Mouse (Mus musculus) neural tube, postnatal 0 days (tissue): ENCODE data around the gene Pnp2. TPM values are rescaled to one million over a fixed set of nuclear protein-coding genes. Genes with fewer than 3 reads are reported as not detected.

Source experiments
- polyA plus RNA-seq: library from polyadenylated mRNA; unstranded; fragments of >200 nt; fragmentation: Nextera tagmentation; extraction: Ambion mirVana; gene quantifications from 2 replicates; pipeline ENCODE4 v1.2.1, GENCODE M21; 2015

Gene Pnp2
- polyA plus RNA-seq = 1.1 and 1.5 TPM in 2 replicates

GRCm38 (mm10) chr14:50955942-50956508 is at the start of gene Pnp2:
Gene Pnp2, plus strand, starts transcription at chr14:50955992.

GRCm38 (mm10) chr14:50924281-50925064 is 31.3 kb upstream of the Pnp2 start, which contains the start of the genes Osgep and Apex1:
Gene Osgep, minus strand, starts transcription at chr14:50924893.
Gene Apex1, plus strand, starts transcription at chr14:50924968.

GRCm38 (mm10) chr14:50930754-50931492 is 24.9 kb upstream of the Pnp2 start, which contains the start of the genes Pip4p1 and Pnp:
Gene Pip4p1, minus strand, starts transcription at chr14:50930856.
Gene Pnp, plus strand, starts transcription at chr14:50931082.

DNA sequence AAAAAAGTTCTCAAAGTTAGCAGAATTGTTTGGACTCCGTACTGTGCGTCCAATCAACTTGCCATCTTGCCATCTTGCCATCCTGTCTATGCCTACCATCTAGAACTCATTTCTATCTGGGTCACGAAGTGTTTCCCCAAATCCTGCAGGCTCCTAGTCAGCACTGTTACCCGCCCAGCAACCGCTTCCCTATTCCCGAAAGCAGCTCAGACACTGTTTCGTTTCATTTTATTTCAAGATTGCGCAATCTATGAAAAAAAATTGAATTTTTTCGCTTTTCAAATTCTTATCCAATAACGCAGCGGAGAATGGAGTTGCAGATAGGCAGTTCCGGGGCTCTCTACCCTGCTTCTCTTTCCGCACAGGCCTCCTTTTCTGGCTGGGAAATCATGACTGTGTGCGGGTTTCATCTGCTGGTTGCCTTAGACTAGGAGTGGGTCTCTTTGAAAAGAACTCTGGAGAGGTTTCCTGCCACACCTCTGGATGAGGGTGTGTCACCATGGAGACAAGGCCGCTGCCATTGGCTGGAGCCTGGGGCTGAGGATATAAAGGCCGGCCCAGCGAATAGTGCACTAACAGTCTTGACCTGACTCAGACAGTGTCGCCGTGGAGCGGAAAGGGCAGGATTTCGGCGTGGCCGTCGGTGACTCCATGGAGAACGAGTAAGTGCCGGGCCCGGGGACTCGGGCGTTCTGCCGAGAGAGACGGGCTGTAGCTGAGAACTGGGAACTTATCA is 11.7 kb upstream of the Pnp2 start, which contains the start of gene Gm49342:
Gm49342 (plus strand) TSS at position 586 of the 736 bp plus-strand sequence.

DNA sequence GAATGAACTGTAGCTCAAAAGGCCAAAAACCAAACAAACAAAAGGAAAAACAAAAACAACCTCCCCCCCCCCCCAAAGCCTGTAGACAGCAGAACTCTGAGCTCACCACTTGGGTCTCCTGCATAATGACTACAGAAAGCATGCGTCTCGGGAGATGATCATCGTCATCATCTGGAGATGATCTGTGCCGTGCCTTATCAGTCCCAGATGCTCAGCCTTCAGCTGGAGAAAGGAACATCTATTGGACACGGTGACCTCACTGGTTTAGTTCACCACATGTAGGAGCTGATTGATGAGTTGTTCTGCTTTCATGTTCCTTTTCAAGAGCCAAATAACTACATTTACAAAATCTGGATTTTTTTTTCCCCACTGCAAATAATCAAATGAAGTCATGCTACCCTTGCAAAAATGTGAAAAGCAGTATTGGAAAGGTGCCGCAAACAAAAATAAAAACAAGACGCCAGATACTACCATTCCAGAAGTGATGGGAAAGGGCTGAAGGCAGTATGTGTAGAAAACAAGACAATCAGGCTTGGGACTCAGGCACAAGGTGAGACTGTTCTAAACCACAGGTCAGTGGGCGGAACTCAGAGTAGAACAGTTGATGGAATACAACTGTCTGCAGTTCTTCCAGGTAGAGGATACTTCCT is 51.5 kb downstream of the Pnp2 start, which contains the start of gene Rnase10:
Rnase10 (plus strand) TSS at position 600 of the 650 bp plus-strand sequence.

Other genes with a start within 250 kb of the Pnp2 start
- not detected in 2 replicates for gene Olfr748, start 248.6 kb upstream of the Pnp2 start, polyA plus RNA-seq
- not detected in 2 replicates for gene Olfr749, start 210.9 kb upstream of the Pnp2 start, polyA plus RNA-seq
- gene Ttc5, start 170.5 kb upstream of the Pnp2 start, polyA plus RNA-seq = 79.0 and 87.6 TPM in 2 replicates
- gene Ccnb1ip1, start 148.3 kb upstream of the Pnp2 start, polyA plus RNA-seq = not detected in 2 replicates
- gene Parp2, start 148.2 kb upstream of the Pnp2 start, polyA plus RNA-seq = 34.4 TPM in 2 replicates
- gene Tep1, start 85.4 kb upstream of the Pnp2 start, polyA plus RNA-seq = 2.4 and 3.1 TPM in 2 replicates
- 4.9 TPM in 2 replicates for gene Klhl33, start 58.5 kb upstream of the Pnp2 start, polyA plus RNA-seq
- 77.1 and 87.6 TPM in 2 replicates for gene Osgep, start 31.1 kb upstream of the Pnp2 start, polyA plus RNA-seq
- gene Apex1, start 31.0 kb upstream of the Pnp2 start, polyA plus RNA-seq = 120 and 123 TPM in 2 replicates
- gene Pip4p1, start 25.1 kb upstream of the Pnp2 start, polyA plus RNA-seq = 107 and 115 TPM in 2 replicates
- gene Pnp, start 24.9 kb upstream of the Pnp2 start, polyA plus RNA-seq = 22.7 and 25.6 TPM in 2 replicates
- gene Gm49342, start 11.5 kb upstream of the Pnp2 start, polyA plus RNA-seq = not detected in 2 replicates
- gene Rnase10, start 51.8 kb downstream of the Pnp2 start, polyA plus RNA-seq = 0.13 TPM in 1 of 2 replicates, not detected in the other
- not detected in 2 replicates for gene Rnase9, start 85.9 kb downstream of the Pnp2 start, polyA plus RNA-seq
- not detected in 2 replicates for gene Rnase11, start 94.2 kb downstream of the Pnp2 start, polyA plus RNA-seq
- not detected in 2 replicates for gene Rnase12, start 101.7 kb downstream of the Pnp2 start, polyA plus RNA-seq
- 0.06 TPM in 1 of 2 replicates, not detected in the other for gene Olfr750, start 118.4 kb downstream of the Pnp2 start, polyA plus RNA-seq
- gene Rnase4, start 135.1 kb downstream of the Pnp2 start, polyA plus RNA-seq = 28.1 and 29.2 TPM in 2 replicates
- 5.1 and 5.8 TPM in 2 replicates for gene Ang, start 135.2 kb downstream of the Pnp2 start, polyA plus RNA-seq
- not detected in 2 replicates for gene Eddm3b, start 158.4 kb downstream of the Pnp2 start, polyA plus RNA-seq
- 0.62 and 0.72 TPM in 2 replicates for gene Rnase6, start 167.9 kb downstream of the Pnp2 start, polyA plus RNA-seq
- 0.71 and 1.2 TPM in 2 replicates for gene Rnase1, start 190.8 kb downstream of the Pnp2 start, polyA plus RNA-seq
- not detected in 2 replicates for gene Rnase2b, start 206.3 kb downstream of the Pnp2 start, polyA plus RNA-seq
- gene Ang2, start 243.2 kb downstream of the Pnp2 start, polyA plus RNA-seq = not detected in 2 replicates
- not detected in 2 replicates for gene Ear14, start 247.4 kb downstream of the Pnp2 start, polyA plus RNA-seq